Mouse (Mus musculus): ENCODE measurements around the gene Hsdl1. TPM values are rescaled to one million over a fixed set of nuclear protein-coding genes. Genes with fewer than 3 reads are reported as not detected.
A peak's percentile ranks its signal among the peaks of the same experiment; 100 is the strongest.

Hsdl1 gene
- polyA plus RNA-seq (2016; fragmentation: Nextera tagmentation; extraction: Ambion mirVana) = 100 and 104 TPM in 2 replicates

DNA sequence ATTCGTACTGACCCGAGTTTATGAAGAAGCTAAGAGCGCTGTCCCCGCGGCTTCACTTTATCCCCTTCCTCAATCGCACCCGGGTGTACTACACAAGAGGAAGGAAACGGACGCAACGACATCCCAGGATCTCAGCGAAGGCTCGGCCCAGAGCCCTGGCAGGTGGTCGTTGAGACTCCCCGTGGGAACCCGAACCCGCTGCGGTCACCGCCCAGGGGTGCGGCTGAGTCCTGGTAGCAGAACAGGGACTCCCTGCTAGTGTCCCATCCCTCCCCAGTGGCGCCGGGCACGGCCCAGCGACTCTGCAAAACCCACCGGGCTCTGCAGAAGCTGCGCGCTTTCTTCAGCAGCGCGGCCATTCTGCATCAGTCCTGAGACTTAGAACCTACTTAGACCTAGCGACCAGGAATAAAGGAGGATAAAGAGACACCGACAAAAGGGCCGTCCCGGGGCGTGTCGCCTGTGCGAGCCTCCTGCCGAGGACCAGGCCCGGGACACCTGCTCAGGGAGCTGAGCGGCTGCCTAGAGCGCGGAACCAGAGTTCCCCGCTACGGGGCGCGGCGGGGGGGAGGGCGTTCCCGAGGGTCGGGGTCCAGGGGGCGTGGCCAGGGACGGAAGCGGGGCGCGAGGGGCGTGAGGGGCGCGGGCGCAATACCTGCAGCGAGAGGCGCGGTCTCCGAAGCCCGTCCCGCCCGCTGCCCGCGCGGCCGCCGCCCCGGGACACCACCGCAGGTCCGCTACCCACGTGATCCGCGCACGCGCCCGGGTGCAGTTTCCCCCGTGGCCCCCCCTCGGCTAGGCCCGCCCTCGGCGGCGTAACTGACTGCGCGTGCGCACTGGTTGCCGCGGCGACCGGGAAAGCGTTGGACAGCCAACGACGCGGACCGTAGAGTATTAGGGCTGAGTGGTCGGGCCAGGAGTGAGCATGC is at the start of gene Hsdl1, which contains the start of gene Dnaaf1:
TSS of gene Hsdl1 (minus strand) at position 747 of the 929 bp plus-strand sequence.
TSS of gene Dnaaf1 (plus strand) at position 799 of the 929 bp plus-strand sequence.
- Histone ChIP-seq H3K9ac (replicated peaks) (peak within 1 kb of the TSS; percentile 78), H3K27me3 (peaks cover 35% of the 10 kb centered on the region), H3K4me3 (peak within 1 kb of the TSS; percentile 86), H3K27ac (replicated peaks) (peak within 1 kb of the TSS; percentile 75), H3K36me3 (no peaks in the 10 kb centered on the region), H3K4me1 (peaks cover 20% of the 10 kb centered on the region), H3K9me3 (no peaks in the 10 kb centered on the region), H3K4me2 (replicated peaks) (peak within 1 kb of the TSS; percentile 93)
- WGBS = under 1% methylated on average over 73 of the region's 97 CpGs
- peak; percentile 92 for ATAC-seq (ENCODE audit: low FRiP score, low read depth)

DNA sequence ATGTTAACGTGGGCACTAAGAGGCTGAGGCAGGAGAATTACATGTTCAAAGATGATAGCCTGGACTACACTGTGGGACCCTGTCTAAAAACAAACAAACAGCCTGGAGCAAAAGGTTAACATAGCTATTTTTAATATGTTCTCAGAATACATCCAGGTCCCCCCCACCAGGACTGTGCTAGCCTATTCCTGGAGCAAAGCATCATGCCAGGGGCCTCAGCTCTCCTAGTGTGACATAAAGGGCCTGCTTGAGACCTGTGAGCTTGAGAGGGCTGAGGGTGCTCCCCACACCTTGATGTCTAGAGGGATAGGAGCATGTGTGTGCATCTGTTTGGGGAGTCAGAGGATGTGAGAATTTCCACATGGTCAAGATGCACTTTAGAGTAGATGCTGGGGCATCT is 48.8 kb upstream of the Hsdl1 start:
- Histone ChIP-seq H3K27me3 (no peaks in the 10 kb centered on the region), H3K9ac (replicated peaks) (no peak overlapping the region), H3K9me3 (no peaks in the 10 kb centered on the region), H3K27ac (replicated peaks) (no peak overlapping the region), H3K4me1 (0 out of 2 replicates have a peak, but pooled peaks cover 9% of the 10 kb centered on the region), H3K4me3 (no peak overlapping the region), H3K36me3 (no peaks in the 10 kb centered on the region), H3K4me2 (replicated peaks) (no peak overlapping the region)
- 83% methylated on average over 1 of the region's 1 CpGs for WGBS
- no peak for ATAC-seq (ENCODE audit: low FRiP score, low read depth)

GRCm38 (mm10) chr8:119623061-119623460 is 48.1 kb upstream of the Hsdl1 start:
- WGBS = 89% methylated on average over 8 of the region's 8 CpGs
- no peak overlapping the region for H3K4me3 ChIP-seq

GRCm38 (mm10) chr8:119622555-119622954 is 47.6 kb upstream of the Hsdl1 start:
- ATAC-seq (ENCODE audit: low FRiP score, low read depth) = no peak
- no peaks in the 10 kb centered on the region for H3K27me3 ChIP-seq
- 58% methylated on average over 4 of the region's 4 CpGs for WGBS
- H3K9me3 ChIP-seq = no peaks in the 10 kb centered on the region
- 0 out of 2 replicates have a peak, but pooled peaks cover 4% of the 10 kb centered on the region for H3K4me1 ChIP-seq
- H3K36me3 ChIP-seq = no peaks in the 10 kb centered on the region
- H3K27ac ChIP-seq (replicated peaks) = no peak overlapping the region
- H3K9ac ChIP-seq (replicated peaks) = no peak overlapping the region
- H3K4me3 ChIP-seq = no peak overlapping the region
- no peak overlapping the region for H3K4me2 ChIP-seq (replicated peaks)

More at GRCm38 (mm10) chr8:119623061-119623460, 48.1 kb upstream of the Hsdl1 start:
- no peak overlapping the region for H3K27ac ChIP-seq (replicated peaks)
- H3K9ac ChIP-seq (replicated peaks) = no peak overlapping the region
- 0 out of 2 replicates have a peak, but pooled peaks cover 8% of the 10 kb centered on the region for H3K4me1 ChIP-seq
- no peak for ATAC-seq (ENCODE audit: low FRiP score, low read depth)
- H3K36me3 ChIP-seq = no peaks in the 10 kb centered on the region
- H3K4me2 ChIP-seq (replicated peaks) = no peak overlapping the region
- H3K9me3 ChIP-seq = no peaks in the 10 kb centered on the region
- H3K27me3 ChIP-seq = no peaks in the 10 kb centered on the region

GRCm38 (mm10) chr8:119620848-119621465 is 46.0 kb upstream of the Hsdl1 start:
- H3K4me1 ChIP-seq = 0 out of 2 replicates have a peak, but pooled peaks cover 3% of the 10 kb centered on the region
- no peak overlapping the region for H3K4me3 ChIP-seq
- no peak for ATAC-seq (ENCODE audit: low FRiP score, low read depth)
- H3K9me3 ChIP-seq = no peaks in the 10 kb centered on the region
- H3K27ac ChIP-seq (replicated peaks) = no peak overlapping the region
- H3K4me2 ChIP-seq (replicated peaks) = no peak overlapping the region
- 91% methylated on average over 14 of the region's 14 CpGs for WGBS
- no peaks in the 10 kb centered on the region for H3K36me3 ChIP-seq
- H3K9ac ChIP-seq (replicated peaks) = no peak overlapping the region
- H3K27me3 ChIP-seq = no peaks in the 10 kb centered on the region

- no peaks in the 10 kb centered on the region for H3K36me3 ChIP-seq
- no peak overlapping the region for H3K4me3 ChIP-seq
- no peak overlapping the region for H3K27ac ChIP-seq (replicated peaks)
- no peak overlapping the region for H3K4me2 ChIP-seq (replicated peaks)
- 78% methylated on average over 6 of the region's 6 CpGs for WGBS
- no peak for ATAC-seq (ENCODE audit: low FRiP score, low read depth)
- no peak overlapping the region for H3K9ac ChIP-seq (replicated peaks)
- no peaks in the 10 kb centered on the region for H3K27me3 ChIP-seq
- H3K9me3 ChIP-seq = no peaks in the 10 kb centered on the region
- H3K4me1 ChIP-seq = 0 out of 2 replicates have a peak, but pooled peaks cover 3% of the 10 kb centered on the region
Measured at GRCm38 (mm10) chr8:119620116-119620840, 45.3 kb upstream of the Hsdl1 start.

DNA sequence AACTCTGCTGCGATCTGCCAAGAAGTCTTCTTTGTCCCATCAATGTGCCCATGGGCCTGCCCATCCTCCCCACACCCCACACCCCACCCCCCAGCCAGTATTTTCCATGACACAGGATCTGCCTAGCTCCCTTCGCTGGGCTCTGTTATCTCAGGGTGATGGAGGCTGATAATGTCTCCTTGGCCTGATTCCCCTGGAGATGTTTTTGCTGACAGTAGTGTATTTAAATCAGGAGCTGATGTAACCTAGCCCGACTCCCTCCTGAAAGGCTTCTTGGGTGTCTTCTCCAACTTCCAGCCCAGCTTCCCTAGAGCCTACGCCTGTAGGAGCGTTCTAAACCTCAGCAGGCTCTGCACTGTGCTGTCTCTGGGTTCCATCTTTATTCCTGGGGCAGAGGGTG is 43.9 kb upstream of the Hsdl1 start:
- no peaks in the 10 kb centered on the region for H3K36me3 ChIP-seq
- no peak overlapping the region for H3K27ac ChIP-seq (replicated peaks)
- WGBS = 79% methylated on average over 5 of the region's 5 CpGs
- H3K4me3 ChIP-seq = no peak overlapping the region
- H3K4me2 ChIP-seq (replicated peaks) = no peak overlapping the region
- H3K9me3 ChIP-seq = no peaks in the 10 kb centered on the region
- no peaks in the 10 kb centered on the region for H3K27me3 ChIP-seq
- H3K9ac ChIP-seq (replicated peaks) = no peak overlapping the region
- 0 out of 2 replicates have a peak, but pooled peaks cover 3% of the 10 kb centered on the region for H3K4me1 ChIP-seq
- no peak for ATAC-seq (ENCODE audit: low FRiP score, low read depth)

- 90% methylated on average over 5 of the region's 5 CpGs for WGBS
- ATAC-seq (ENCODE audit: low FRiP score, low read depth) = no peak
- Histone ChIP-seq H3K4me1 (0 out of 2 replicates have a peak, but pooled peaks cover 3% of the 10 kb centered on the region), H3K9me3 (no peaks in the 10 kb centered on the region), H3K4me2 (replicated peaks) (no peak overlapping the region), H3K36me3 (no peaks in the 10 kb centered on the region), H3K9ac (replicated peaks) (no peak overlapping the region), H3K4me3 (no peak overlapping the region), H3K27me3 (no peaks in the 10 kb centered on the region), H3K27ac (replicated peaks) (no peak overlapping the region)
Measured at GRCm38 (mm10) chr8:119617586-119617985, 42.6 kb upstream of the Hsdl1 start.

DNA sequence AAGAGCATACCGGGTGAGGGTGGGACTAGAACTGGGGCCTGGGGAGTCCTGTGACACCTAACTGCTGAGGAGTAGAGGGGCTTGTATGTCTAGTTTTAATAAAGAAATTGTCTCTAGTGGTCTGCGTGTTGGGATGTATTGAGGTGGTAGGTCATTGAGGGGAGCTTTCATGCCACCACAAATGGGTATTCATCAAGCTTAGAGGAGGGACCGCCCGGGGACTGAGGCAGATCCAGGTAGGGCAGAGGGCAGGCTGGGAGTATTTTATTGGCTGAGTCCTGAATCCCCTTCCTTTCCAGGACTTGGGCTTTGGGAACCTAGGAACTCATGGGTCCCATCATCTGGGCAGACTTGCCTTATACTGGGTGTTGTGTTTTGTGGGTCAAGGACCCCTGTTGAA is 41.8 kb upstream of the Hsdl1 start:
- H3K27me3 ChIP-seq = no peaks in the 10 kb centered on the region
- H3K4me2 ChIP-seq (replicated peaks) = no peak overlapping the region
- no peak overlapping the region for H3K4me3 ChIP-seq
- H3K9me3 ChIP-seq = no peaks in the 10 kb centered on the region
- no peak overlapping the region for H3K27ac ChIP-seq (replicated peaks)
- WGBS = 91% methylated on average over 4 of the region's 4 CpGs
- H3K4me1 ChIP-seq = no peaks in the 10 kb centered on the region
- no peak for ATAC-seq (ENCODE audit: low FRiP score, low read depth)
- no peak overlapping the region for H3K9ac ChIP-seq (replicated peaks)
- no peaks in the 10 kb centered on the region for H3K36me3 ChIP-seq

DNA sequence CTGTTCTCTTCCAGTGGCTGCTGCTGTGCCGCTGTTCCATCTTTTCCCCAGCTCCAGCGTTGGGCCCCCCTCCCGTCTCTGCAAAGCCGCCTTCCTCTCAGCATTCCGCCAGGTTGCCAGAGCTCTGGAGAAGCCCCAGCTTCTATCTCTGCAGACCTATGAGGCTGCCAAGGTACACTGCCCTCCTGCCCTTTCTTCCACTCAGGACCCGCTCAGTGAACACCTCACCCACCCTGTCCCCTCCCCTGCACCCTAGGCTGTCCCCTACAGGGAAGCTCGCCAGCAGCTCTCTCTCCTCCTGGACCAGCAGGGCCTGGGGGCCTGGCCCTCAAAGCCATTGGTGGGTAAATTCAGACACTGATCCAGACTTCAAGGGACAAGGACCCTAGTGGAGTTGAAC is 41.4 kb upstream of the Hsdl1 start:
- H3K9me3 ChIP-seq = no peaks in the 10 kb centered on the region
- no peaks in the 10 kb centered on the region for H3K27me3 ChIP-seq
- no peak overlapping the region for H3K9ac ChIP-seq (replicated peaks)
- H3K4me1 ChIP-seq = no peaks in the 10 kb centered on the region
- H3K4me3 ChIP-seq = no peak overlapping the region
- no peaks in the 10 kb centered on the region for H3K36me3 ChIP-seq
- no peak overlapping the region for H3K27ac ChIP-seq (replicated peaks)
- H3K4me2 ChIP-seq (replicated peaks) = no peak overlapping the region
- ATAC-seq (ENCODE audit: low FRiP score, low read depth) = no peak
- 76% methylated on average over 7 of the region's 7 CpGs for WGBS

GRCm38 (mm10) chr8:119615096-119615495 is 40.1 kb upstream of the Hsdl1 start:
- no peak for ATAC-seq (ENCODE audit: low FRiP score, low read depth)
- no peak overlapping the region for H3K27ac ChIP-seq (replicated peaks)

More at GRCm38 (mm10) chr8:119615096-119615495, 40.1 kb upstream of the Hsdl1 start:
- Histone ChIP-seq H3K27me3 (no peaks in the 10 kb centered on the region), H3K36me3 (no peaks in the 10 kb centered on the region), H3K4me2 (replicated peaks) (no peak overlapping the region), H3K9me3 (no peaks in the 10 kb centered on the region), H3K9ac (replicated peaks) (no peak overlapping the region), H3K4me3 (no peak overlapping the region), H3K4me1 (no peaks in the 10 kb centered on the region)
- WGBS = 75% methylated on average over 14 of the region's 14 CpGs
